Mouse (Mus musculus): ENCODE results near the gene Aspscr1. TPM values are rescaled to one million over a fixed set of nuclear protein-coding genes. Genes with fewer than 3 reads are reported as not detected.

Gene Aspscr1
- total RNA-seq, 2 experiments from 2014 or later, result 47.4 to 54.9 TPM

DNA sequence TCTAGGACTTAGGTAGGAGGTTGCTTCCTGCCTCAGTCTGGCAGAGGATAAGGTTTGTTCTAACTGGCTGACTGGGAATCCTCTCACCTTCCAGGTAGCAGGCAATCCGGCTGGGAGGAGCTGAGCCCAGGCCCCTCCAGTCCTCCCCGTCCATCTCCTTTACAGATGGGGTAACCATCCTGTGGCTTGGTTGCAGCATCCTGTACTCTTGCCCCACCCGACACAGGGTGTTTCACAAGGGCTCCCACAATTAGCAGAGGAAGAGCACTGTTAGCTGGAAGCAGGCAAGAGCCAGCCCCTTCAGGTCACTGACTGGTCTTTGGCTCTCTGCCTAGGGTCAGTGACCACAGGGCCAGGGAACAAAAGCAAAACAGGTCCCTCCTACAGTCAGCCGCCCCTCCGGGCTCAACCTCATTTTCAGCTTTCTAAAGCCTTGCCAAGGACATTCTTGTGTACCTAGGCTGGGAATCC is 42.3 kb upstream of the Aspscr1 start:
- peak overlapping the region; percentile 69 for H3K27ac ChIP-seq
- DNase-seq (ENCODE audit: extremely low spot score in 1 of 2, low spot score in 2 of 2), result no peak
- intact Hi-C loops (cut with DNase I), result no loop called here

DNA sequence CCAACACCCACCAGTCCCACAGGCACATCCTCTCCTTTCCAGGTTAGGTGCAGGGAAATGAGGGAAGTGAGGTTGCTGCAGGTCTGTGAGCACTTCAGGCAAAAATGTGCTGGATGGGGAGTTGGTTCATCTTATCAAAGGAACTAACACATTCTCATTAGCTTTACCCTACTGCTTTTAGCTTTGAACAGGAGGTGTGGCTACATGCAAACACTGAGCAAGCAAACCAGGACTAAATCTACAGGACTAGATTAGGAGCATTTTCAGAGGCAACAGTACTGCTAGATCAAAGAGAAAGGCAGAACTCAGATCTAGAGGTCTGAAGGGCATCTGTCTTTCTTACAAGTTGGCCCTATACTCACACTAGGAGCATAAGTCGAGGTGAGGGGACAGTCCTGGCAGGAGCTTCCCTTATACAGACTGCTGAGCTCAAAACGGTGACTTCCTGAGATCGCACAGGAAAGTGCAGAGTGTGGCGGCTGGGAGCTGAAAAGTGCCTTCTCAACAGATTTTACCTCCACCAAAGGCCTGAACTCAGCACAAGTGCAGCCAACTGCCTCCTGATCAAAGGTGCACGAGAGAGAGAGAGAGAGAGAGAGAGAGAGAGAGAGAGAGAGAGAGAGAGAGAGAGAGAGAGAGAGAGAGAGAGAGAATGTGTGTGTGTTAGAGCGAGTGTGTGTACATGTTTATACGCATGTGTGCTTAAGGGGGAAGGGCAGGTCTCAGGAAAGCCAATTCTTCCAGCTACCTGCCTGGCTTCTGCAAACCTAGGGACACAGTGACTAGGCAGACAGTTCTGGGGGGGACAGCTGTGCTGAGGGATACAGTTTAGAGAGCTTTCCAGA is 41.7 kb upstream of the Aspscr1 start:
- intact Hi-C loops (cut with DNase I), result no loop called here
- Histone ChIP-seq H3K4me3 (0 out of 2 replicates have a peak overlapping the region, but pooled peaks have one; percentile 14), H3K27ac (peak overlapping the region; percentile 69)
- DNase-seq (ENCODE audit: extremely low spot score in 1 of 2, low spot score in 2 of 2), result no peak
- TF ChIP-seq CTCF (IDR thresholded peaks at IDR 0.05), result no peak

More for the DNA sequence above, 42.3 kb upstream of the Aspscr1 start:
- H3K4me3 ChIP-seq, result peak overlapping the region; percentile 14; the same call in 1 of the 2 replicates
- TF ChIP-seq CTCF (IDR thresholded peaks at IDR 0.05), result no peak

DNA sequence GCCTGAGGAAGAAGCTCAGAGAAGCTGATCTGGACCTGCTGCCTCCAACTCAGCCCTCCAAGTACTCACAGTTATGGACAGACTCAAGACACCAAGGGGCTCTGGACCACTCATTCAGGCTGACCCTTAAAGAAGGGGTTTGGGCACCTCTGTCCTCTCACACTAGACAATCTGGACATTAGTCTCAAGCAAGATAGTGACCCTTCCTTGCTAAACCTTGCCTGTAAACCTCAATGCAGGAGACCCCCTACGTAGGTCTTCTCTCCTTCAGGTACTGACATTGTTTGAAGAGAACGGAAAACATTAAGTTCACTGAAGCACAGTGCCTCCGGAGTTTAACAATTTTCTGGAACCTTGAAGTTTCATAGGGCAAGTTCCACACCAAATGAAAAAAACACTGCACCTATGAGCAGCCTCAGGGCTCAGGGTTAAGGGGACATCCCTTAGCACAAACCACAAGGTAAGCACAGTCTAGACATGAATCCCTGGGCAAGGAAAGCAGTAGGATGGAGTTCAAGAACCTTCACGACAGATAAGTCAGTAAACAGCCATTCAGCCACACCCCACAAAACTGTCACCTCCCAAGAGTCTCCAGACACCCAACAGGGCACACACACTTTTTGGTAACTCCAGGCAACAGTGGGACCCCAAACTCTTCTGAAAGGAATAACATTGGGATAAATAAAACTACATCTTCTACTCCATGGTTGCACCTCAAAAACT is 40.9 kb upstream of the Aspscr1 start:
- H3K27ac ChIP-seq, result peak overlapping the region; percentile 93; the same call in 1 of the 2 replicates
- DNase-seq (ENCODE audit: extremely low spot score in 1 of 2, low spot score in 2 of 2), result no peak
- no peak for TF ChIP-seq CTCF (IDR thresholded peaks at IDR 0.05)
- intact Hi-C loops (cut with DNase I), result no loop called here
- H3K4me3 ChIP-seq, result peak overlapping the region; percentile 96

DNA sequence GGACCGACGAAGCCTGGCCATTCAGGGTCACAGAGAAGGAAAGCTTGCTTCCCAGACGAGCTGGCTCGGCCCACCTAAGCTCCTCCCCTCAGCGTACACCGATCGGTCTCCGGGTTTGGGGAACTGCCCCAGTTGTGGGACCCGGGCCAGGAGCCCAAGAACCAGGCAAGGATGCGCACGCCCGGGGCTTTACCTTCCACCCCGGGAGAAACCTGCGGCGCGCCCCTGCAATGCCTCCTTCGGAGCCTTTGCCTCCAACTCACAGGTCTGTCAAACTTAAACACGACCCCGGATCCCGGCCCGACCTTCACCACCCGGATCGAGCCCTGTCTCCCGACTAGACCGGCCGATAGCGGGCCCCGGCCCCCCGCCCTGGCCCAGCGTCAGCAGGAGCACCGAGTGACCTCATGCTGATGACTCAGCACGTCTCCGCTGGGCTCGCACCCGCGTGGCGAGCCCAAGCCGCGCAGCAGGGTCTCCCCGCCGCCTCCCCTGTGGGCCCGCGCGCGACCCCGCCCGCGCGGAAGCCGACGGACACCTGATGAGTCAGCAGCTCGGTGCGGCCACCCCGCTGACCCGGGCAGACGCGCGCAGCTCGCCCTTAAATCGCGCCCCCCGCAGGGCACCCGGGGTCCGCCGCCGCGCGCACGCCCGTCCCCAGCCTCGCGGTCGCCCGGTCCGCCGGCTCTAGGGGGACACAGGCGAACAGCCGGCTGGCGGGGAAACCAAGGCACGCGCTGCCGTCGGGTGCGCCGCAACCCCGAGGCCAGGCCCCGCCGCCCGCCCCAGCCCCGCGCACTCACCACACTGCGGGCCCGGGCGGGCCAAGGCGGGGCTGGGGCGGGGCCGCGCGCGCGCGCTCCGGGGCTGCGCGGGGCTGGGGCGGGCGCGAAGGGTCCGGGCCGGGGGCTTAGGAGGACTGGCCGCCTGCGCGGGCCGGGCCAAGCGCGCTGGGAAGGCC is 39.9 kb upstream of the Aspscr1 start:
- intact Hi-C loops (cut with DNase I), result no loop called here
- DNase-seq (ENCODE audit: extremely low spot score in 1 of 2, low spot score in 2 of 2), result peak; percentile 54 to 60
- no peak; the same call in 1 of the 2 replicates for TF ChIP-seq CTCF (IDR thresholded peaks at IDR 0.05)
- Histone ChIP-seq H3K27ac (peak overlapping the region; percentile 93), H3K4me3 (peak overlapping the region; percentile 96)

DNA sequence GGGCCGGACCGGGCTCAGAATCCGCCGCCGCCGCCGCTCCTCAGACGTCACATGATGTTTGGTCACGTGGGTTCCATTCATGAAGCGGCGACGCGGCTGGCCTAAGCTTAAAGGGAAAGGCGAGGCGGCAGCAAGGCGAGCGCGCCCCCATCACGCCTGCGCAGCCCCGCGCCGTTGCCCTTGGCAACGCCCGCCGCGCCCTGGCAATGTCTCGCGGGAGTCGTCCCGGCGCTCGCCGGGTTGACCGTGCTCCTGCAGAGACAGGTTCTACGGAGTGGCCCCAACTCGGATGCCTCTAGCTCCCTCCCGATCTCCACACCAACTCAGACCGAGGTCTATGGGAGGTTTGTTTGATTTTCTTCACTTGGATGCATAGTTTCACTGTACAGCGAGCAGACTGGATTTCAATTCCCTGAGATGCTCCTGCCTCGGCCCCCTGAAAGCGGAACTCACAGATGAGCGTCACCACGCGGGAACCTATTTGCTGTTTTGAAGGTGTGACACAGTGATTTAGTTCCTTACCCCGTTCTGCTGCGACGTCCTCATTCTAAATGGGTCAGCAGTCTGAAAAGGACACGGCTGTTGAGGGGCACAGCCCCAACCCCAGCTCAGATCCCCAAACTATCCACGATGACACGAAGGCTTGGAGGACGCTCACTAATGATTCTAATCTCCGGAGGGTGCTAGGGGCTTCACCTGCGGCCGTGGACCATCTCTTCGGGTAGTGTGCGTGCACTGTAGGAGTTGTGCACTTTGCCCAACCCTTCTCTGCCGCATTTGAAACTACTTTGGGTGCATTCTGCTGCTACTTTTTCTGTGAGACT is 39.0 kb upstream of the Aspscr1 start, which contains the start of gene Mafg:
Gene Mafg (minus strand): TSS at position 81 of the 824 bp plus-strand sequence.
- Histone ChIP-seq H3K4me3 (peak within 1 kb of the TSS; percentile 96), H3K27ac (peak within 1 kb of the TSS; percentile 93)
- intact Hi-C loops (cut with DNase I), result no loop called here
- DNase-seq (ENCODE audit: extremely low spot score in 1 of 2, low spot score in 2 of 2), result peak; percentile 93 to 94
- TF ChIP-seq CTCF (IDR thresholded peaks at IDR 0.05), result no peak

DNA sequence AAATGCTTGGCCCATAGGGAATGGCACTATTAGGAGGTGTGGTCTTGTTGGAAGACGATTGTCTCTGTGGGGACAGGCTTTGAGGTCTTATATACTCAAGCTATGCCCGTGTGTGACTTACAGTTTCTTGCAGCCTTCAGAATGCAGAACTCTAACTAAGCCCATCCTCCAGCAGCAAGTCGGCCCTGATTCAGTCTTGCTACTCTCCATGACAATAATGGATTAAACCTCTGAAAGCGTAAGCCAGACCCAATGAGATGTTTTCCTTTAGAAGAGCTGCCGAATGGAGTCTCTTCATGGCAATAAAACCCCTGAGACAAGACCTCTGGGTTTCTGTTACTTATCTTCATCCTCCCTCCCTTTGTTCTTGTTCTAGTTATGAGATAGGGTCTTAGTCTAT is 38.0 kb upstream of the Aspscr1 start:
- Histone ChIP-seq H3K27ac (no peak overlapping the region), H3K4me3 (no peak overlapping the region)
- TF ChIP-seq CTCF (IDR thresholded peaks at IDR 0.05), result no peak
- no peak for DNase-seq (ENCODE audit: extremely low spot score in 1 of 2, low spot score in 2 of 2)
- intact Hi-C loops (cut with DNase I), result no loop called here

DNA sequence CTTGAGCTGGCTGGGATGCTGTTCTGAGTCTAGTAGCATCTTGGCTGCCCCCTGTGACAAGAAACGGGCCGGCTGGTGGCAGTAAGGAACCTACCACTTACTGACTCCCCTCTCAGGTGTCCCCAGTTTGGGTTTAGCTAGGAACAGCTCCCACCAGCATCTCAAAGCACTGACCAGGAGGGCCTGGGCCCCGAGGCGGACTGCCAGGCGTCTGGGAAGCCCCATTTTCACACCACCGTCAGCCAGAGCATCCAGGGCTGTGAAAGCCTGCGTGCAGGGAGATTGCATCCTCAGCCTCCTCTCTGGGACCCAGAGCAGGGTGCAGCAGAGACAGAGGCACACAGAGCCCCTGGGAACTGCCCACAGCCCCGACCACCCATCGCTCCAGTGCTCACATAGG is 31.5 kb upstream of the Aspscr1 start:
- no peak for DNase-seq (ENCODE audit: extremely low spot score in 1 of 2, low spot score in 2 of 2)
- no peak overlapping the region for H3K27ac ChIP-seq
- TF ChIP-seq CTCF (IDR thresholded peaks at IDR 0.05), result no peak
- H3K4me3 ChIP-seq, result no peak overlapping the region
- intact Hi-C loops (cut with DNase I), result no loop called here

DNA sequence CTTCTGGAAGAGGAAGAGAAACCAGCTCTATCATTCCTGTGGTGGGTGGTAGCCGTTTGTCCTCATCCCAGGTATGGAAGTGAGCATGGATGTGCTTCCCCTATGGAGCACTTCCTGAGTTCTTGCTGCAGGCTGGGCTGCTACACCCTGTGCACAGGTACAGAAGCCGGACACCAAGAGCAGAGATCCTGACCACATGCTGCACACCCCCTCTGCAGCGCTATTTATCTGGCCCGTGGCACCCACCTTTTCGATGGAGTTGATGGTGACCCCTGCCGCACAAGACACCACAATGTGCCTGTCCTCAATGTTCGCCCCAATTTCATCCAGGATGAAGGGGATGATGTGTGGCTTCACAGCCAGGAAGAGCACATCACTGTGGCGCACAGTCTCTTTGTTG is 30.9 kb upstream of the Aspscr1 start:
- intact Hi-C loops (cut with DNase I), result no loop called here
- DNase-seq (ENCODE audit: extremely low spot score in 1 of 2, low spot score in 2 of 2), result no peak
- no peak for TF ChIP-seq CTCF (IDR thresholded peaks at IDR 0.05)
- Histone ChIP-seq H3K27ac (no peak overlapping the region), H3K4me3 (no peak overlapping the region)

DNA sequence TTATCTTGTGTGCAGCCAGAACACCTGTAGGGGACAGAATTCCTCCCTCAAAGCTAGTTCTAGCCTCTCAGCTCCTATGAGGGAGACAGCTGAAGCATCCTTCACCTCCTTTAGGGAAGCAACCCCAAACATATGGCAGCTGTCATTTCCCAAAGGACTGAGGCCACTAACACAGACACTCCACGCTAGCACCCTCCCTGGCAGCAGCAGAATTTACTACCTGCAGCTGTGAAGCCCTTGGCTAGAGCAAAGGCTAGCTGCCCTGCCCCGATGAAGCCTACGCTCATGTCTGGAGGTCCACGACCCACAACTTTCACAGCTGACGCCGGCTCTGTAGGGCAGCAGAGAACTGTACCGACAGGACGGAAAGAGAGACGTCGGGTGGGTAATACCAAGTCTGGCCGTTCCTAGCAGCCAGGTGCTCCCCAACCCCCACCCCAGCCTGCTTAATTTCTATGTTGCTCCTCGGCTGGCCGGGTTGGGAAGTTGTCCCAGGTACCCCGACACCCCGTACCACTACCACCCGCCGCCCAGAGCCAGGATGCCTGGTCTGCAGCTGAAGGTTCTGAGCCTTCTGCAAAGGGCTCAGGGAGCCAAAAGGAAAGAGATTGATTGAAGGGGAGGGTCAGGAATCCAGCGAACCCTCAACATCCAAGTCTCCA is 29.7 kb upstream of the Aspscr1 start:
- no peak for DNase-seq (ENCODE audit: extremely low spot score in 1 of 2, low spot score in 2 of 2)
- intact Hi-C loops (cut with DNase I), result no loop called here
- TF ChIP-seq CTCF (IDR thresholded peaks at IDR 0.05), result no peak
- Histone ChIP-seq H3K4me3 (peak overlapping the region; percentile 60), H3K27ac (no peak overlapping the region)

DNA sequence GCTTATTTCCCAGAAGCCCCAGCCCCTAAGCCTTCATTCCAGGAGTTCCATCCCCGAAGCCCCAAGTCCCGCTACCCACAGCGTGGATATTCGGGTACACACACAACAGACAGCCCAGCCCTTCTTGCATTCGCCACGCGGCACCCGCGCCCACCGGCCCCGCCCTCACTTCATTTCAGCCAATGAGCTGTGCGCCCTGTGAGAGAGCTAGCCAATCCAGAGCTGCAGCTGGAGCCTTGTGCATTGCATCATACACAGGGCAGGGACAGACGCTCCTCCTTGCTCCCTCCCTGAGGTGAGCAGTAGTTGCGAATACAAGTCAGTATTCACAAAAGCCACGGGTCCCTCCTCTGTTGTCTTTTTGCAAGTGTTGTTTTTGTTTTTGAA is 29.2 kb upstream of the Aspscr1 start, which contains the start of gene Pycr1:
Gene Pycr1 (minus strand): TSS at position 169 of the 387 bp plus-strand sequence.
- DNase-seq (ENCODE audit: extremely low spot score in 1 of 2, low spot score in 2 of 2), result peak; percentile 92
- TF ChIP-seq CTCF (IDR thresholded peaks at IDR 0.05), result no peak
- intact Hi-C loops (cut with DNase I), result no loop called here
- peak within 1 kb of the TSS; percentile 60 for H3K4me3 ChIP-seq
- no peak within 1 kb of the TSS for H3K27ac ChIP-seq

All from left cerebral cortex, adult 2 months (tissue).